Comparison of ENCODE assay signal across 29 mouse cellular contexts in genomic region chr4:33250867-33251266, GRCm38 (mm10). TPM values are rescaled to one million over a fixed set of nuclear protein-coding genes. Genes with fewer than 3 reads are reported as not detected.
"Had no signal": no experiment of that assay in that cellular context is flagged by ENCODE, and none has a peak within 500 bp of the region (broad histone marks: within the 10 kb centered on the region; RNA-seq: fewer than 3 reads in every experiment).

No protein-coding gene starts in this region.

- H3K9me3 ChIP-seq: heart, embryonic 10.5 days; heart, embryonic 12.5 days; hindbrain, embryonic 10.5 days; hindbrain, embryonic 12.5 days; kidney, embryonic 15.5 days; limb, embryonic 13.5 days; limb, embryonic 15.5 days; liver, embryonic 12.5 days had no signal

- DNase-seq: gastrocnemius, postnatal 14 days; gastrocnemius, postnatal 36 days; heart, adult 2 months; heart, postnatal 10 days; heart, postnatal 4 days; kidney, adult 11 months; kidney, adult 2 months; kidney, adult 9 months; kidney, postnatal 14 days; kidney, postnatal 36 days; layer of hippocampus, adult 9-11 months; layer of hippocampus, postnatal 36 days; left cerebral cortex, postnatal 4 days had no signal

- H3K27me3 ChIP-seq: heart, embryonic 12.5 days; hindbrain, embryonic 12.5 days; kidney, embryonic 15.5 days; limb, embryonic 13.5 days; limb, embryonic 15.5 days; liver, embryonic 12.5 days had no signal

- H3K4me3 ChIP-seq: heart, adult 2 months; heart, embryonic 10.5 days; heart, embryonic 12.5 days; hindbrain, embryonic 10.5 days; hindbrain, embryonic 12.5 days; kidney, embryonic 15.5 days; limb, embryonic 13.5 days; limb, embryonic 15.5 days; liver, embryonic 12.5 days had no signal

- H3K9ac ChIP-seq: heart, embryonic 12.5 days; hindbrain, embryonic 12.5 days; hindbrain, embryonic 14.5 days; kidney, embryonic 15.5 days; limb, embryonic 13.5 days; limb, embryonic 15.5 days; liver, embryonic 12.5 days; liver, embryonic 14.5 days had no signal

- H3K27ac ChIP-seq: heart, adult 2 months; heart, embryonic 10.5 days; hindbrain, embryonic 12.5 days; hindbrain, embryonic 14.5 days; kidney, embryonic 15.5 days; kidney, postnatal 0 days; limb, embryonic 13.5 days; limb, embryonic 15.5 days; liver, embryonic 12.5 days; liver, embryonic 14.5 days had no signal

RNA-seq across cellular contexts. Expression of gene Srsf12, which starts 42.1 kb away (rescaled TPM):
- total RNA-seq: gastrocnemius, adult 18-20 months; gastrocnemius, adult 8-10 months; gastrocnemius, postnatal 14 days; gastrocnemius, postnatal 36 days; heart, adult 2 months; heart, postnatal 25 days; liver, adult 2 months had no signal
- polyA plus RNA-seq: heart, adult 2 months; large intestine, adult 2 months had no signal
